In the genomic region with DNA sequence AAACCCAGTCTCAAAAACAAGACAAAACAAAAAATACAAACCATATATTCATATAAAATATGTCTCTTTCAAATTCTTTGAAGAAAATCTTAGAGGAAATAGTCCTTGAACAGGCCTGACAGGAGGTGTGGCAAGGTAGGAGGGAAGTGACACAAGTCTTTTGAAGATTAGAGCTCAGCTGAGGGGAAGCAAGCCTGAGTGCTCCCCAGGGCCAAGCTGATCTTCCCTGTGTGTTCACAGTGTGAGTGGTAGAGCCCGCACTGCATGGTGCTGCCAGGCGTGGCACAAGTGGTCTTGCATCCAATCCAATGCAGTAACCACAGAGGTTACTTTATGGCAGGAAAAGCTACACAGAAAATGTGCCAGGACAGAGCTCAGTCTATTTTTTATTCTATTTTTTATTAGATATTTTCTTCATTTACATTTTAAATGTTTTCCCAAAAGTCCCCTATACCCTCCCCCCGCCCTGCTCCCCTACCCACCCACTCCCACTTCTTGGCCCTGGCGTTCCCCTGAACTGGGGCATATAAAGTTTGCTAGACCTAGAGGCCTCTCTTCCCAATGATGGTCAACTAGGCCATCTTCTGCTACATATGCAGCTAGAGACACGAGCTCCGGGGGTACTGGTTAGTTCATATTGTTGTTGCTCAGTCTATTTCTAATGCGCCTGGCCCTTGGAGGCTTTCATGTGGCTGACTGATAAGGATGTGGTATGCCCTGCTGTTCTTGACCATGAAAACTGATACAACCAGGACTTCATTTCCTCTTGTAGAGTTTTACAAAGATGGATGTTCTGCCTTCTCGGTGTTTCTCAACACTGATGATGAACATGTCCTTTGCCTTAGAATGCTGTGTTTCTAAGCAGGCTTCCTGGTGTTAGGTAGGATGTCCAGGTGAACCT, we compare ENCODE assay signal across 13 mouse cellular contexts. TPM values are rescaled to one million over a fixed set of nuclear protein-coding genes. Genes with fewer than 3 reads are reported as not detected.
A peak's percentile ranks its signal among the peaks of the same experiment; 100 is the strongest.
DNase-seq lines count a peak whose midpoint lies in the region; ATAC-seq lines count a peak whose summit lies in the region.
"Had no signal": no experiment of that assay in that cellular context is flagged by ENCODE, and none has a peak within 500 bp of the region (broad histone marks: within the 10 kb centered on the region; RNA-seq: fewer than 3 reads in every experiment).

No protein-coding gene starts in this region.

- H3K4me3 ChIP-seq in liver, embryonic 11.5 days (ENCODE audit: low read depth, low read length) = no peak overlapping the region
- no peak overlapping the region for H3K4me3 ChIP-seq in forebrain, embryonic 12.5 days (replicated peaks)
- H3K4me3 ChIP-seq: forebrain, embryonic 13.5 days; limb, embryonic 10.5 days had no signal

- peaks cover 20% of the 10 kb centered on the region for H3K4me1 ChIP-seq in liver, embryonic 11.5 days (replicated peaks; ENCODE audit: control insufficient read depth, insufficient read depth, low read length)
- peaks cover 9% of the 10 kb centered on the region for H3K4me1 ChIP-seq in forebrain, embryonic 12.5 days
- H3K4me1 ChIP-seq: forebrain, embryonic 13.5 days; limb, embryonic 10.5 days had no signal

- peak overlapping the region; percentile 36 for H3K4me2 ChIP-seq in liver, embryonic 11.5 days
- H3K4me2 ChIP-seq in forebrain, embryonic 12.5 days = no peak overlapping the region
- H3K4me2 ChIP-seq: forebrain, embryonic 13.5 days; hindbrain, embryonic 14.5 days had no signal

- no peaks in the 10 kb centered on the region for H3K27me3 ChIP-seq in liver, embryonic 11.5 days (replicated peaks; ENCODE audit: control insufficient read depth, insufficient read depth, low read length)
- no peaks in the 10 kb centered on the region for H3K27me3 ChIP-seq in forebrain, embryonic 12.5 days
- H3K27me3 ChIP-seq: forebrain, embryonic 13.5 days had no signal

- H3K9ac ChIP-seq in liver, embryonic 11.5 days (ENCODE audit: low read depth, low read length) = no peak overlapping the region
- H3K9ac ChIP-seq in forebrain, embryonic 12.5 days = no peak overlapping the region
- H3K9ac ChIP-seq: forebrain, embryonic 13.5 days; hindbrain, embryonic 14.5 days had no signal

- peaks cover 17% of the 10 kb centered on the region; the same call in 1 of the 2 replicates for H3K36me3 ChIP-seq in liver, embryonic 11.5 days (ENCODE audit: control insufficient read depth, insufficient read depth, low read length)
- H3K36me3 ChIP-seq in forebrain, embryonic 12.5 days (replicated peaks) = peaks cover 14% of the 10 kb centered on the region; the same call in 1 of the 2 replicates

- ATAC-seq in liver, embryonic 11.5 days (replicated peaks; ENCODE audit: low FRiP score) = peak; percentile 87
- peak; percentile 94 for ATAC-seq in neutrophil, adult 5-6 weeks (ENCODE audit: extremely low read depth, insufficient number of reproducible peaks, low FRiP score, poor library complexity, severe bottlenecking)
- no peak for ATAC-seq in forebrain, embryonic 12.5 days (ENCODE audit: low FRiP score)
- ATAC-seq: forebrain, embryonic 13.5 days had no signal

- DNase-seq in 416B (ENCODE audit: low read depth) = peak; percentile 96
- peak; percentile 92 for DNase-seq in MEL-GATA-1-ER (ENCODE audit: extremely low read depth, low read depth)
- peak; percentile 30 for DNase-seq in liver, embryonic 11.5 days (ENCODE audit: low spot score)
- no peak for DNase-seq in kidney, adult 18-20 months
- no peak for DNase-seq in frontal cortex, postnatal 25 days (ENCODE audit: low spot score in 2 of 2)
- DNase-seq in urinary bladder, postnatal 14 days (ENCODE audit: low spot score) = no peak
- DNase-seq: adrenal gland, adult 8-10 months; cerebellum, postnatal 36 days had no signal

- H3K9me3 ChIP-seq in liver, embryonic 11.5 days (ENCODE audit: control insufficient read depth, low read length) = no peaks in the 10 kb centered on the region
- H3K9me3 ChIP-seq in forebrain, embryonic 12.5 days = no peaks in the 10 kb centered on the region
- H3K9me3 ChIP-seq: forebrain, embryonic 13.5 days; limb, embryonic 10.5 days had no signal

- H3K27ac ChIP-seq in liver, embryonic 11.5 days (ENCODE audit: low read depth, low read length) = peak overlapping the region; percentile 66
- no peak overlapping the region for H3K27ac ChIP-seq in forebrain, embryonic 12.5 days
- H3K27ac ChIP-seq: forebrain, embryonic 13.5 days; hindbrain, embryonic 14.5 days; limb, embryonic 10.5 days had no signal

- 59% methylated on average over 8 of the region's 8 CpGs for WGBS in liver, embryonic 11.5 days
- WGBS in forebrain, embryonic 12.5 days = 97% methylated on average over 8 of the region's 8 CpGs

RNA-seq across cellular contexts. Expression of gene Tmem123, which starts 16.7 kb away (rescaled TPM):
- polyA plus RNA-seq in liver, embryonic 11.5 days (2014; fragmentation: Nextera tagmentation; extraction: Ambion mirVana) = 87.8 and 98.4 TPM in 2 replicates
- 269 TPM in 2 replicates for total RNA-seq in neutrophil, adult 5-6 weeks (2017)
- polyA plus RNA-seq in forebrain, embryonic 12.5 days (2016; fragmentation: Nextera tagmentation; extraction: Ambion mirVana) = 85.1 and 86.5 TPM in 2 replicates

RNA-seq across cellular contexts. Expression of gene Birc2, which starts 56.4 kb away (rescaled TPM):
- polyA plus RNA-seq in liver, embryonic 11.5 days (2014; fragmentation: Nextera tagmentation; extraction: Ambion mirVana) = 26.6 and 28.1 TPM in 2 replicates
- 97.6 and 113 TPM in 2 replicates for total RNA-seq in neutrophil, adult 5-6 weeks (2017)
- polyA plus RNA-seq in forebrain, embryonic 12.5 days (2016; fragmentation: Nextera tagmentation; extraction: Ambion mirVana) = 45.7 and 48.9 TPM in 2 replicates

Comparison
In these comparisons a context has a peak if more than half of its experiments do, and no peak if none do; other contexts are left out.
1. DNase-seq: peak in 416B (single experiment), MEL-GATA-1-ER (single experiment) and liver, embryonic 11.5 days (single experiment); none in kidney, adult 18-20 months (single experiment), frontal cortex, postnatal 25 days (0 of 2) and urinary bladder, postnatal 14 days (single experiment).